Mouse (Mus musculus) liver, embryonic 16.5 days (tissue): ENCODE measurements around the gene Clec2d. TPM values are rescaled to one million over a fixed set of nuclear protein-coding genes. Genes with fewer than 3 reads are reported as not detected.
"Not testable (repeated sequence)": the region's sequence is repeated elsewhere in the genome, so short reads cannot be mapped to it uniquely, and the experiment has no call there.

Experiments
- ATAC-seq: fragments of 200-750 bp; cut with Nextera tagmentation; 2 replicates; pipeline ENCODE4 v1.8.0; 2017; ENCODE audit warnings: low read depth, mild to moderate bottlenecking, moderate number of reproducible peaks, moderate library complexity
- H3K27ac ChIP-seq: fragments of 300-500 bp; sonication (generic); 2 replicates; pipeline ENCODE4 v1.5.1; 2014; ENCODE audit warnings: mild to moderate bottlenecking, low read length
- H3K27me3 ChIP-seq: fragments of 300-500 bp; sonication (generic); 2 replicates; pipeline ENCODE4 v1.6.1; 2014; ENCODE audit warnings: low read depth, low read length, mixed read lengths; ENCODE audit not compliant: control insufficient read depth, insufficient read depth
- H3K36me3 ChIP-seq: fragments of 300-500 bp; sonication (generic); 2 replicates; pipeline ENCODE4 v1.6.1; 2014; ENCODE audit warnings: mild to moderate bottlenecking; ENCODE audit not compliant: control insufficient read depth, insufficient read depth
- H3K4me1 ChIP-seq: fragments of 300-500 bp; sonication (generic); 2 replicates; pipeline ENCODE4 v1.6.1; 2014; ENCODE audit warnings: low read depth, low read length, mixed read lengths; ENCODE audit not compliant: control insufficient read depth
- H3K4me2 ChIP-seq: fragments of 300-500 bp; sonication (generic); 2 replicates; pipeline ENCODE4 v1.6.1; 2014; ENCODE audit warnings: low read depth, low read length, mixed read lengths
- H3K4me3 ChIP-seq: fragments of 300-500 bp; sonication (generic); 2 replicates; pipeline ENCODE4 v1.5.1; 2014; ENCODE audit warnings: low read depth, mild to moderate bottlenecking, low read length
- H3K9ac ChIP-seq: fragments of 300-500 bp; sonication (generic); 2 replicates; pipeline ENCODE4 v1.6.1; 2014; ENCODE audit warnings: low read depth, low read length
- H3K9me3 ChIP-seq: fragments of 300-500 bp; sonication (generic); replicated peaks from 2 replicates; pipeline ENCODE4 v1.6.1; 2016; ENCODE audit warnings: low read length; ENCODE audit not compliant: control insufficient read depth
- WGBS: fragments of 180-500 bp; shearing (Covaris S2); extraction: QIAGEN DNeasy Blood & Tissue Kit; methylation state at CpG from one replicate; pipeline ENCODE4 v1.1.7; 2014; ENCODE audit not compliant: insufficient replicate concordance; 5-methylcytosine and 5-hydroxymethylcytosine counted together
- polyA plus RNA-seq: library from polyadenylated mRNA; unstranded; fragments of >200 nt; fragmentation: Nextera tagmentation; extraction: Ambion mirVana; gene quantifications from 2 replicates; pipeline ENCODE4 v1.2.1, GENCODE M21; 2015

The Clec2d gene
- polyA plus RNA-seq, 1 experiment from 2014 or later = 0.70 TPM

DNA sequence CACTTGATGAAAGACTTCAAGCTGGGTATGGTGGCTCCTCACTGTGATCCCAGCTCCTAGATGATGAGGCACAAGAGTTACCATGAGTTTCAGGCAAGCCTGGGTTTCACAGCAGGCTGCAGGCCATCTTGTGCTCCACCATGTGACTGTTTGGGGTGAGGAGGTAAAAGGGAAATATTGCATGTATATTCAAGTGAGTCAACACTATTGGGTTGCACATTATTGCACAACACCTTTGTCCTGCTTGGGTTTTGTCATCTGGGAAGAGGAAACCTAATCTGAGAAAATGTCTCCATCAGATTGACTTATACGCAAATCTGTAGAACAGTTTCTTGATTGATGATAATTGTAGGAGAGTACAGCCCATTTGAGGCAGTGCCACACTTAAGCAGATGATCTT lies 8.7 kb upstream of the Clec2d start:
- H3K9ac ChIP-seq = no peak overlapping the region
- 80% methylated on average over 1 of the region's 1 CpGs for WGBS
- no peaks in the 10 kb centered on the region for H3K9me3 ChIP-seq
- no peaks in the 10 kb centered on the region; the same call in 1 of the 2 replicates for H3K4me1 ChIP-seq
- ATAC-seq = peak; percentile 43; the same call in 1 of the 2 replicates
- no peak overlapping the region for H3K27ac ChIP-seq
- no peak overlapping the region for H3K4me2 ChIP-seq
- no peaks in the 10 kb centered on the region for H3K36me3 ChIP-seq
- no peak overlapping the region for H3K4me3 ChIP-seq
- H3K27me3 ChIP-seq = no peaks in the 10 kb centered on the region

DNA sequence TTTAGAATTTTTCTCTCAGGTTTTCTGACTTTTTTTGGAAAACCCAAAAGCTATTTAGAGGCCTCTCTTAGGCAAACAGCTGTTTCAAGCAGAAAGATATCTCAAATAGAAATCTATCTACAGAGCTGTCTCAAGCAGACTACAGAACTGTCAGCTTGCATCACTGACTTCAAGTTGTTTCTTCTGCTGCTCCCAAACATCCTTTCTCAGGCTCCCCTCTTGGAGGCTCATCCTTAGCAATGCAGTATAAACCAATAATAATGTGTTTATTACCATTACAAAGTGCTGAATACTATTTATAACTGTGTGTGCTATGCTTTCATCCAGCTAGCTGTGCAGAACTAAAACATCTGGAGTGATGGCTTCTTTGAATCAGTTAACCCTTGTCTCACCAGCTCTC lies 5.6 kb upstream of the Clec2d start:
- no peak overlapping the region for H3K4me2 ChIP-seq
- no peaks in the 10 kb centered on the region for H3K9me3 ChIP-seq
- no peak overlapping the region for H3K9ac ChIP-seq
- no peaks in the 10 kb centered on the region for H3K27me3 ChIP-seq
- no peak overlapping the region for H3K4me3 ChIP-seq
- no peak for ATAC-seq
- H3K27ac ChIP-seq = 0 out of 2 replicates have a peak overlapping the region, but pooled peaks have one; percentile 14
- no peaks in the 10 kb centered on the region; the same call in 1 of the 2 replicates for H3K4me1 ChIP-seq
- no peaks in the 10 kb centered on the region for H3K36me3 ChIP-seq

DNA sequence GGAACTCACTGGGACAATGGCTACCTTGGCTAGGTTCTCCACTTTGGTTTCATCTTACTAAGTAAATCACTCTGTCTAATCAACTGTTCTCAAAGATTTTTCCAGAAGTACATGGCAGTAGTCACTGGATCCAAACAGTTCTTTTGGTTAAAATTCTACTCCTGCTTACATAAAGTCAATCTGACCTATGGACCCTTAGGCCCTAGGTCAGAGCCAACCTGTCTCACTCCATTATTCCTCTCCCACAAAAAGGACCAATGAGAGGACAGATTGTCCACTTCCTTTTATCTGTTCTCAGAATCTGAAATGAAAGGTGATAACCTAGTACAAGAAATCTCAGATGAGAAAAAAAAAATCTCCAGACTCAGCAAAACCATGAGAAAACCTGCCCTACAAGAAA lies 4.8 kb upstream of the Clec2d start:
- H3K36me3 ChIP-seq = no peaks in the 10 kb centered on the region
- H3K9ac ChIP-seq = no peak overlapping the region
- no peaks in the 10 kb centered on the region for H3K27me3 ChIP-seq
- ATAC-seq = peak; percentile 48; the same call in 1 of the 2 replicates
- no peak overlapping the region for H3K4me3 ChIP-seq
- peak overlapping the region; percentile 56 for H3K27ac ChIP-seq
- H3K4me2 ChIP-seq = no peak overlapping the region
- no peaks in the 10 kb centered on the region for H3K9me3 ChIP-seq
- H3K4me1 ChIP-seq = no peaks in the 10 kb centered on the region; the same call in 1 of the 2 replicates

DNA sequence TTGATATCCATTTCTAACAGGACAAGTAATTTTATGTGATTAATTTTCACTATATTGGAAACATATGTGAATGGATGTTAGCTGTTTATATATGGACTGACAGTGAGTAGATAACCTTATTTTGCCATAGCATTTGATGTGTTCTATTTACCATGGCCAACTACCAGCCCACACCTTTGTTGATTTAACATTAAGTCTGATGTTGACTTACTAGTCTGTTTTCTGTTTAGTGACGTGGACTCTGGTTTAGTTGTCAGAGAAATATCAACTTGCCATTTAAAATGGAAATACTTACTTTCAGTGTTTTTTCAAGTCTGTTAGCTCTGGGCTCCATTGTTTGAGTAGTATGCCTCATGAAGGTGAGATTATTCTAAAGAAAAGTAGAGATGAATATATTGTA lies 3.8 kb upstream of the Clec2d start:
- WGBS = 50% methylated on average over 1 of the region's 1 CpGs
- ATAC-seq = no peak
- Histone ChIP-seq H3K27ac (no peak overlapping the region), H3K9ac (no peak overlapping the region), H3K9me3 (no peaks in the 10 kb centered on the region), H3K27me3 (no peaks in the 10 kb centered on the region), H3K4me1 (no peaks in the 10 kb centered on the region; the same call in 1 of the 2 replicates), H3K36me3 (no peaks in the 10 kb centered on the region), H3K4me2 (no peak overlapping the region), H3K4me3 (no peak overlapping the region)

DNA sequence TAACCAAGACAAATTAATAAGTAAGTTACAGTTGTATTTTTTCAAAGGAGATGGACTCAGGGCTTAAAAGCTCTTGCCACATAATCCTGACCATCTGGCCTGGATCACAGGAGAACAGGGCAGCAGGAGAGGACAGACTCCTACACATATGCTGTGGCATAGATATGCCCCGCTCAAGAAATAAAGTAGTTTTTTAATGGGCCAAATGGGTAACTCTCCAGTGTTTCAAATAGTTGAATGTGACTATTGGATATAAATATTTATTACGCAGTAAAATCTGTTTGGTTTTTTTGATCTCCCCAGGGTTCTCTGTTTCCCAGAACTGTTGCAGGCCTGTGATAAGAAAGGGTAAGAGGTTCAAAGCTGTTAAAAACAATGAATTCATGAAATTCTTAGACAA lies 1.1 kb upstream of the Clec2d start:
- Histone ChIP-seq H3K9me3 (no peaks in the 10 kb centered on the region), H3K36me3 (no peaks in the 10 kb centered on the region), H3K27ac (no peak overlapping the region), H3K9ac (no peak overlapping the region), H3K4me3 (no peak overlapping the region), H3K27me3 (no peaks in the 10 kb centered on the region), H3K4me2 (no peak overlapping the region), H3K4me1 (no peaks in the 10 kb centered on the region; the same call in 1 of the 2 replicates)
- WGBS = 68% methylated on average over 2 of the region's 2 CpGs
- ATAC-seq = no peak

DNA sequence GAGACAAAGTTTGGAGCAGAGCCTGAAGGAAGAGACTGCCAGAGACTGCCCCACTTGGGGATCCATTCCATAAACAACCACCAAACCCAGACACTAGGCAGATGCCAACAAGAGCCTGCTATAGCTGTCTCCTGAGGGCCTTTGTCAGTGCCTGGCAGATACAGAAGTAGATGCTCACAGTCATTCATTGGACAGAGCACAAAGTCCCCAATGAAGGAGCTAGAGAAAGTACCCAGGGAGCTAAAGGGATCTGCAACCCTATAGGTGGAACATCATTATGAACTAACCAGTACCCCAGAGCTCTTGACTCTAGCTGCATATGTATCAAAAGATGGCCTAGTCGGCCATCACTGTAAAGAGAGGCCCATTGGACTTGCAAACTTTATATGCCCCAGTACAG lies 584 bp upstream of the Clec2d start:
- not testable (repeated sequence) for ATAC-seq, H3K27me3 ChIP-seq, H3K4me1 ChIP-seq, H3K4me2 ChIP-seq, H3K9me3 ChIP-seq, H3K9ac ChIP-seq, H3K36me3 ChIP-seq, H3K27ac ChIP-seq, H3K4me3 ChIP-seq
- WGBS = 43% methylated on average over 1 of the region's 1 CpGs

DNA sequence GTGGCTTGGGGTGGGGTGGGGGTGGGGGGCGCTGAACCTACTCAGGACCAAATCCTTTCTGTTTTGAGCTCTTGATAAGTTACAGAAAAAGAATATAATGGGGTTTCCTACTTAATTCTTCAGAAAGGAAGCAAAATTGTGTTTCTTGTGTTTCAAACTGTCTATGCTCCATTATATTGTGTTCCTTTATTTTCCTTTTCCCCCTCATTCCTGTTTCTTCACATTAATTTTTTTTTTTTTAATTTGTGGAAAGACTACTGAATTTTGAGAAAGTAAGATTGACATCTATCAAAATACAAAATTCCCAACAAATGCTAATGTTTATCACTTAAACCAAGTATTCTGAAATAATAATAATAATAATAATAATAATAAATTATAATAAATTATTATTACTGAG lies 834 bp downstream of the Clec2d start:
- Histone ChIP-seq H3K27ac (peak overlapping the region; percentile 87), H3K4me2 (peak overlapping the region; percentile 53), H3K9ac (peak overlapping the region; percentile 62), H3K4me3 (peak overlapping the region; percentile 59), H3K36me3 (peaks cover 5% of the 10 kb centered on the region; the same call in 1 of the 2 replicates), H3K27me3 (no peaks in the 10 kb centered on the region), H3K4me1 (no peaks in the 10 kb centered on the region; the same call in 1 of the 2 replicates), H3K9me3 (no peaks in the 10 kb centered on the region)
- ATAC-seq = no peak
- 0% methylated on average over 1 of the region's 1 CpGs for WGBS

DNA sequence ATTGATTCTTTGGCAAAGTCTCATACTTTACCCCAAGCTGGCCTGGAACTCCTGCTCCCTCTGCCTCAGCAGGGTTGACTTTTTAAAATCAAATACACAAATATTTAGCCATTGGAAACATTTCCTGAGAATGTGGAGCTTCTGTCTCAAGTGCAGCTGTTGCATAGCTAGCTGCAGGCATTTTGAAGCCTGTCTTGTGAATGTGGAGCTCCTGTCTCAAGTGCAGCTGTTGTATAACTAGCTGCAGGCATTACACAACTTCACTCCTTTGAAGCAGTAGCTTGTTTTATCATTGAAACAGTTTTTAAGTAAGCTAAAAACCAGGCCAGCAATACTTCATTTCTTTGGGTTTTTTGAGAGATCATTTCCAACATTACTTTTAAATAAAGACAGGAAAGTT lies 1.3 kb downstream of the Clec2d start:
- Histone ChIP-seq H3K27ac (peak overlapping the region; percentile 13; the same call in 1 of the 2 replicates), H3K27me3 (no peaks in the 10 kb centered on the region), H3K4me1 (no peaks in the 10 kb centered on the region; the same call in 1 of the 2 replicates), H3K4me2 (peak overlapping the region; percentile 35; the same call in 1 of the 2 replicates), H3K4me3 (peak overlapping the region; percentile 53), H3K9ac (peak overlapping the region; percentile 5; the same call in 1 of the 2 replicates), H3K36me3 (peaks cover 5% of the 10 kb centered on the region; the same call in 1 of the 2 replicates), H3K9me3 (no peaks in the 10 kb centered on the region)
- ATAC-seq = no peak

DNA sequence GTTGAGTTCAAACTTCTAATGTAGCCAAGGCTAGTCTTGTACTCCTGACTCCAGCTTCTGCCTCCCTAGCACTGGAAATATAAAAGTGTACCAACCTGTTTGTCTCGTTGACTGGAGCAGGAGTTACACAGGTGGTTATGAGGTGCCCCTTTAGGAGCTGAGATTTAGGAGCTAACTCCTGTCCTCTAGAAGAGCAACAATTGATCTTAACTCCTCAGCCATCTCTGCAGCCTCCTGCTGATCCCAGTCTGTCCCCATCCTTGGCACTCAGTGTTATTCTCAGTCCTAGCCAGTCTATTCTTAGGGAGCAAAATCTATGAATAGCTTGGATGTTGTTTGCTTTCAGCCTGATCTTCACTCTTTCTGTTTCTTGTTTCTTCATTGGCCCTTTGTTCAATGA lies 2.1 kb downstream of the Clec2d start:
- peak overlapping the region; percentile 37 for H3K4me3 ChIP-seq
- H3K27me3 ChIP-seq = no peaks in the 10 kb centered on the region
- H3K4me1 ChIP-seq = no peaks in the 10 kb centered on the region; the same call in 1 of the 2 replicates
- H3K9me3 ChIP-seq = no peaks in the 10 kb centered on the region
- ATAC-seq = no peak
- H3K4me2 ChIP-seq = peak overlapping the region; percentile 57
- WGBS = 34% methylated on average over 1 of the region's 1 CpGs
- peaks cover 7% of the 10 kb centered on the region; the same call in 1 of the 2 replicates for H3K36me3 ChIP-seq
- H3K27ac ChIP-seq = peak overlapping the region; percentile 30; the same call in 1 of the 2 replicates
- H3K9ac ChIP-seq = peak overlapping the region; percentile 37; the same call in 1 of the 2 replicates
